Mouse (Mus musculus): Measurements from ENCODE around the gene Sgsm3. TPM values are rescaled to one million over a fixed set of nuclear protein-coding genes. Genes with fewer than 3 reads are reported as not detected.

Gene Sgsm3
- total RNA-seq, 2 experiments from 2014 or later, result 74.9 to 81.7 TPM

- DNase-seq (ENCODE audit: low spot score in 2 of 2), result no peak
Measured at GRCm38 (mm10) chr15:81022437-81022836, 44.9 kb downstream of the Sgsm3 start.

- no peak for DNase-seq (ENCODE audit: low spot score in 2 of 2)
Measured at GRCm38 (mm10) chr15:81023842-81024241, 46.3 kb downstream of the Sgsm3 start.

GRCm38 (mm10) chr15:81026901-81027300, 49.3 kb downstream of the Sgsm3 start:
- no peak for DNase-seq (ENCODE audit: low spot score in 2 of 2)

- peak; percentile 79 to 92 for DNase-seq (ENCODE audit: low spot score in 2 of 2)
Measured at GRCm38 (mm10) chr15:81027378-81028173, 50.0 kb downstream of the Sgsm3 start.

- no peak for DNase-seq (ENCODE audit: low spot score in 2 of 2)
Measured at GRCm38 (mm10) chr15:81030891-81031425, 53.4 kb downstream of the Sgsm3 start.

- no peak for DNase-seq (ENCODE audit: low spot score in 2 of 2)
Measured at GRCm38 (mm10) chr15:81031611-81032010, 54.0 kb downstream of the Sgsm3 start.

GRCm38 (mm10) chr15:81032941-81033629, 55.5 kb downstream of the Sgsm3 start:
- DNase-seq (ENCODE audit: low spot score in 2 of 2), result no peak

- no peak for DNase-seq (ENCODE audit: low spot score in 2 of 2)
Measured at GRCm38 (mm10) chr15:81034119-81034518, 56.6 kb downstream of the Sgsm3 start.

GRCm38 (mm10) chr15:81035417-81036162, 58.0 kb downstream of the Sgsm3 start:
- no peak for DNase-seq (ENCODE audit: low spot score in 2 of 2)

GRCm38 (mm10) chr15:81038419-81038818, 60.9 kb downstream of the Sgsm3 start:
- DNase-seq (ENCODE audit: low spot score in 2 of 2), result no peak

GRCm38 (mm10) chr15:81041767-81042166, 64.2 kb downstream of the Sgsm3 start:
- no peak for DNase-seq (ENCODE audit: low spot score in 2 of 2)

GRCm38 (mm10) chr15:81042276-81042931, 64.8 kb downstream of the Sgsm3 start:
- DNase-seq (ENCODE audit: low spot score in 2 of 2), result peak in 1 of 2 experiments; percentile 60

- DNase-seq (ENCODE audit: low spot score in 2 of 2), result no peak
Measured at GRCm38 (mm10) chr15:81044446-81044845, 66.9 kb downstream of the Sgsm3 start.

GRCm38 (mm10) chr15:81045336-81045735, 67.8 kb downstream of the Sgsm3 start:
- no peak for DNase-seq (ENCODE audit: low spot score in 2 of 2)

GRCm38 (mm10) chr15:81046061-81046460, 68.5 kb downstream of the Sgsm3 start:
- DNase-seq (ENCODE audit: low spot score in 2 of 2), result no peak

GRCm38 (mm10) chr15:81047497-81047896, 69.9 kb downstream of the Sgsm3 start:
- DNase-seq (ENCODE audit: low spot score in 2 of 2), result no peak

GRCm38 (mm10) chr15:81049401-81050053, 72.0 kb downstream of the Sgsm3 start:
- no peak for DNase-seq (ENCODE audit: low spot score in 2 of 2)

GRCm38 (mm10) chr15:81050488-81050887, 72.9 kb downstream of the Sgsm3 start:
- DNase-seq (ENCODE audit: low spot score in 2 of 2), result no peak

- no peak for DNase-seq (ENCODE audit: low spot score in 2 of 2)
Measured at GRCm38 (mm10) chr15:81052491-81052890, 74.9 kb downstream of the Sgsm3 start.

GRCm38 (mm10) chr15:81055488-81055887, 77.9 kb downstream of the Sgsm3 start:
- no peak for DNase-seq (ENCODE audit: low spot score in 2 of 2)
